Mouse (Mus musculus) forebrain, embryonic 16.5 days (tissue): ENCODE results near the gene Ust. TPM values are rescaled to one million over a fixed set of nuclear protein-coding genes. Genes with fewer than 3 reads are reported as not detected.

Experiments
- ATAC-seq: fragments of 200-750 bp; cut with Nextera tagmentation; 2 replicates; pipeline ENCODE4 v1.8.0; 2017; ENCODE audit warnings: mild to moderate bottlenecking, moderate library complexity
- H3K27ac ChIP-seq: fragments of 300-500 bp; sonication (generic); 2 replicates; pipeline ENCODE4 v1.5.1; 2014; ENCODE audit warnings: low read length, control low read depth
- H3K27me3 ChIP-seq: fragments of 300-500 bp; sonication (generic); replicated peaks from 2 replicates; pipeline ENCODE4 v1.6.1; 2014; ENCODE audit warnings: low read length; ENCODE audit not compliant: control insufficient read depth, insufficient read depth
- H3K36me3 ChIP-seq: fragments of 300-500 bp; sonication (generic); 2 replicates; pipeline ENCODE4 v1.6.1; 2014; ENCODE audit not compliant: control insufficient read depth, insufficient read depth
- H3K4me1 ChIP-seq: fragments of 300-500 bp; sonication (generic); replicated peaks from 2 replicates; pipeline ENCODE4 v1.6.1; 2014; ENCODE audit warnings: low read length; ENCODE audit not compliant: control insufficient read depth, insufficient read depth
- H3K4me2 ChIP-seq: fragments of 300-500 bp; sonication (generic); 2 replicates; pipeline ENCODE4 v1.6.1; 2014; ENCODE audit warnings: mild to moderate bottlenecking, low read length, control low read depth
- H3K4me3 ChIP-seq: fragments of 300-500 bp; sonication (generic); replicated peaks from 2 replicates; pipeline ENCODE4 v1.5.1; 2014; ENCODE audit warnings: mild to moderate bottlenecking, low read length, control low read depth
- H3K9ac ChIP-seq: fragments of 300-500 bp; sonication (generic); replicated peaks from 2 replicates; pipeline ENCODE4 v1.6.1; 2014; ENCODE audit warnings: low read depth, low read length, control low read depth
- H3K9me3 ChIP-seq: fragments of 300-500 bp; sonication (generic); 2 replicates; pipeline ENCODE4 v1.6.1; 2016; ENCODE audit warnings: low read length; ENCODE audit not compliant: control insufficient read depth
- WGBS: fragments of 180-500 bp; shearing (Covaris S2); extraction: QIAGEN DNeasy Blood & Tissue Kit; methylation state at CpG from one replicate; pipeline ENCODE4 v1.1.7; 2014; 5-methylcytosine and 5-hydroxymethylcytosine counted together
- polyA plus RNA-seq: library from polyadenylated mRNA; unstranded; fragments of >200 nt; fragmentation: Nextera tagmentation; extraction: Ambion mirVana; gene quantifications from 2 replicates; pipeline ENCODE4 v1.2.1, GENCODE M21; 2015

Ust gene
- polyA plus RNA-seq, 1 experiment from 2014 or later: 6.3 TPM

DNA sequence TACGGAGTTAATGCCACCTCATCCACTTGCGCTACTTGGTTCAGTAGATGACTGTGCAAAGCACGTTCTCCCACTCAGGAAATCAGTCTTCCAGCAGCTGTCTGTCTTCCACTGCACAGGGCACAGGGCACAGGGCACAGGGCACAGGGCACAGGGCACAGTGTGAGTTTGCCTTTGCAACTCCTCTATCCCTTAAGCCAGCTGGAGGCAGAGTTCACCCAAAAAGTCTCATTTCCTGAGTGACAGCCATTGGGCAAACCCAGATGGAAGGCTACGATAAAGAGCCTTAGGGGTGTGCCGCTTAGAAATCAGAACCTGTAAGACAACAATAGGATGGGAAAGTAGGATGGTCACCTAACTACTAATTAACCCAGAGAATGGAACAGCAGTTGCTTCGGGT is 322.9 kb downstream of the Ust start:
- no peak overlapping the region for H3K4me3 ChIP-seq
- ATAC-seq: peak; percentile 13
- no peaks in the 10 kb centered on the region for H3K4me1 ChIP-seq
- no peak overlapping the region for H3K27ac ChIP-seq
- no peak overlapping the region for H3K4me2 ChIP-seq
- H3K36me3 ChIP-seq: no peaks in the 10 kb centered on the region
- no peak overlapping the region for H3K9ac ChIP-seq
- WGBS: 57% methylated on average over 6 of the region's 6 CpGs
- no peaks in the 10 kb centered on the region for H3K27me3 ChIP-seq
- no peaks in the 10 kb centered on the region for H3K9me3 ChIP-seq

DNA sequence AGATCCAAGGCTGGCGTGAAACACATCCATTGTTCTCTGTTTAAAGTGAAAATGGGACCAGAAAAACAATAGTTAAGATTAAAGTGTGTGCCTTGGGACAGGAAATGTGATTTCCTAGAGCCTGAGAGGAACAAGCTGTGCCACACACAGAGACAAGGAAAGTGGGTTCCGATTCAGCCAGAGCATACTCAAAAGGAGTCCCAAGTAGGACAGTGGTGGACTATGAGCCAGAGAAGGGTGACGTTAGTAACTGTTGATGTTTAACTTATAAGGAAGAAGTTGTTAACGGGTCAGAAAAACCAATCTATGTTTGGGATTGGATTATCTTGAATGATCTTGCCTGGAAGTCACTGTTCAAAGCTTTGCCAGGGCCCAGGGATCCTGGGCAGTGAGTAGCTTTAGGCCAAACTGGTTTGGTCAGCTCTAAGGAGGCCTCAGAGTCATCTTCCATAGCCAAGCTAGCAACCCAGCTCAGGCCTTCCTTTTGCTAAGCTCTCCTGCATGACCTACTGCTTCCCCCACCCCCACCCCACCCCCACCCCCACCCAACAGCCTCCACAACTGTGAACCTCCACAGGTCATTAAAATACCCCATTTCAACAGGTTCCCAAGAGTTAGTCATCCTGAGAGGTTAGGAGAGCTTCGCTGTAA is 329.2 kb downstream of the Ust start:
- no peaks in the 10 kb centered on the region for H3K4me1 ChIP-seq
- ATAC-seq: no peak
- no peaks in the 10 kb centered on the region for H3K9me3 ChIP-seq
- no peak overlapping the region for H3K4me2 ChIP-seq
- no peak overlapping the region for H3K27ac ChIP-seq
- H3K9ac ChIP-seq: no peak overlapping the region
- no peak overlapping the region for H3K4me3 ChIP-seq
- no peaks in the 10 kb centered on the region for H3K36me3 ChIP-seq
- WGBS: 89% methylated on average over 5 of the region's 5 CpGs
- H3K27me3 ChIP-seq: no peaks in the 10 kb centered on the region

DNA sequence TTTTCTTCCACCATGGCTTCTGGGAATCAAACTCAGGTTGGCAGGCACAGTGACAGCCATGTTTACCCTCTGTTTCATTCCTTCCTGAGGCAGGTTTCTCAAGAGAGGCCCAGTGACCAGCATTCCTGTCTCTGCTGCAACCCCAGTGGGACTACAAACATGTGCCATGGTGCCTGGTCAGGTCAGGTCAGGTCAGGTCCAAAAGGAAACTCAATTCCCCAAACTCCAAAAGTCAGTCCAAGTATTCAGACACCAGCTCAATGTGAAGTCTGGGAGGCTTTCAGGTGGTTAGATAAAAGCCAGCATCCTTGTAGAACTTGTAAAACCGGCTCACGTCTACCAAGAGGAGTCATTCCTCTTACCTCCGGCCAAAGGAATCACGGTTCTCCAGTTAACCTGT is 333.0 kb downstream of the Ust start:
- H3K9ac ChIP-seq: no peak overlapping the region
- no peak overlapping the region for H3K4me2 ChIP-seq
- no peak overlapping the region for H3K4me3 ChIP-seq
- no peaks in the 10 kb centered on the region for H3K4me1 ChIP-seq
- H3K27me3 ChIP-seq: no peaks in the 10 kb centered on the region
- H3K36me3 ChIP-seq: no peaks in the 10 kb centered on the region
- H3K9me3 ChIP-seq: no peaks in the 10 kb centered on the region
- WGBS: 91% methylated on average over 4 of the region's 4 CpGs
- no peak for ATAC-seq
- H3K27ac ChIP-seq: no peak overlapping the region

DNA sequence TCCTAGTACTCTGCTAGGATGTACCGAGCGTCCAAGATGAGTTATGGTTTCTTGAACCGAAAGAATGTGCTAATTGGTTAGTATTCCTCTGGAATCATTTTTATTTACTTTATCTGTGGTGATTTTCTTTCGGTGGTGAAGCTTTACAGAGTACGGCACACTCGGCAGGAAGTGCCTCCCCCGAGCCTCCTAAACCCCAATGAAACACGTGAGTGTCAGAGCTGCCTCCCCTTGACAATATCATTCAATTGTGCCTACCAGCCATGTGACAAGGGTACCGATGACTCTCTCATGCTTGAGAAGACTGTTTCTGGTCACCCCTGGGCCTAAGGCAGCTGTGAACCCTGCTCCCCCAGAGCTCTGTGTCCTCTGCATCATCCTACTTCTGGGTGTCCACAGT is 333.9 kb downstream of the Ust start:
- Histone ChIP-seq H3K27ac (no peak overlapping the region), H3K4me1 (no peaks in the 10 kb centered on the region), H3K27me3 (no peaks in the 10 kb centered on the region), H3K4me2 (no peak overlapping the region), H3K9ac (no peak overlapping the region), H3K36me3 (no peaks in the 10 kb centered on the region), H3K4me3 (no peak overlapping the region), H3K9me3 (no peaks in the 10 kb centered on the region)
- no peak for ATAC-seq
- 83% methylated on average over 9 of the region's 9 CpGs for WGBS

DNA sequence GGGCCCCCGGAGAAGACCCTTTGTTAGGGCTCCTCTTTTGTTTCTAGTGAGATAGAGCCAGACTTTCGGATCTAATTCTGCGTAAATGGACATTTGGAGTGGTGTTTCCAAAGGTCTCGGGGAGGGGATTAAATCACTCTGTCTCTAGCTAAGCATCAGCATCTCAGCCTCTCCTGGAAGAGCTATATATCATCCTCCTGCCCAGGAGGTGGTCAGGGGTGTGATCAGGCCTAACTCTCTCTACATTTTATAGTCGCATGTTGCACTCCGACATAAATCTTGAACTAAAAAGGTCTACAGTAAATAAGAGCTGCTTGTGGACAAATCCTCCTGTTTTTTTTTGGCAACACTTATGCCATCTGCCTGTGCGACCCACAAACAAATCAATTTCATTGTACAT is 335.5 kb downstream of the Ust start:
- Histone ChIP-seq H3K27ac (no peak overlapping the region), H3K4me2 (no peak overlapping the region), H3K27me3 (no peaks in the 10 kb centered on the region), H3K4me1 (no peaks in the 10 kb centered on the region), H3K4me3 (no peak overlapping the region), H3K9ac (no peak overlapping the region), H3K36me3 (no peaks in the 10 kb centered on the region), H3K9me3 (no peaks in the 10 kb centered on the region)
- ATAC-seq: no peak
- WGBS: 77% methylated on average over 7 of the region's 7 CpGs

DNA sequence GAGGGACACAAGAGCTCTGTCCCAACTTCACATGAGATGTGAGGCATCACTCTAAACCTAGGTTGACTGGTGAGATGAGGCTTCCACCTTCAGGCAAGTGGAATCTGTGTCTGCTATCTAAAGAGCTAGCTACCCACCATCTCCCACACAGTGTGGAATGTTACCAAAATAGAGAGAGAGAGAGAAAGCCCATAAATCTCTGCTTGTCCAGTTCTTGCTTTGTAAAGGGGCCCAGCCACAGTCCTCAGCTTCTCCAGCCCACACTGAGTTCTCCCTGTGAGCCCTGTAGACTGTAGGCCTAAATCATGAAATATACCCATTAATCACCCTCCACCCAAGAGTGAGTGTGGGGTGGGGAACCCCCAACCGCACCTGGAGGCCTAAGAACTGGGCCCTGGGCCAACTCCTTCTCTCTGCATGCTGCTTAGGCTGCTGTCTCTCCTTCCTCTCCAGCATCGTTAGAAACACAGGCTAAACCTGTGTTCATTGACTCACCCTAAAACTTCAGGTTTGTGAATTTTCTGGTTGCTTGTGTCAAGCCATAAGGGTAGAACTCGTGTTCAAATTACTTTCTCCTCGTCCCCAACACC is 336.9 kb downstream of the Ust start:
- Histone ChIP-seq H3K27ac (no peak overlapping the region), H3K27me3 (no peaks in the 10 kb centered on the region), H3K9ac (no peak overlapping the region), H3K36me3 (no peaks in the 10 kb centered on the region), H3K4me1 (peaks cover 4% of the 10 kb centered on the region; the same call in 1 of the 2 replicates), H3K9me3 (no peaks in the 10 kb centered on the region), H3K4me3 (no peak overlapping the region), H3K4me2 (no peak overlapping the region)
- 73% methylated on average over 4 of the region's 4 CpGs for WGBS
- ATAC-seq: no peak

DNA sequence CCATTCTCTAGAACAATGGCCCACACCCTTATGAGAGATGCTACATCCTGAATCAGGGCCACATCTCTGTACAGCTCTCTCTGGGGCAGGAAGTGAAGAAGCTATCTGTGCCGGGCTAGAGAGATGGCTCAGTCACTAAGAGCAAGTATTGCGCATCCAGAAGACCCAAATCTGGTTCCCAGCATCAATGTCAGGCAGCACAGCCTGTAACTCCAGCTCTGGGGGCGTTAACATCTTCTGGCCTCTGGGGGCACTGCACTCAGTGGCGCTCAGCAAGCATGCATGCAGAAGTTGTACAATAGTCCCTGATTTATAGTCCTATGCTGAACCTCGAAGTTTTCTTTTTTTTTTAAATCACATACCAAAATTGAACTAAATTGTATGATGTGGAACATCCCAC is 341.0 kb downstream of the Ust start:
- peaks cover 7% of the 10 kb centered on the region for H3K4me1 ChIP-seq
- no peak overlapping the region for H3K4me2 ChIP-seq
- WGBS: 83% methylated on average over 5 of the region's 5 CpGs
- no peak overlapping the region for H3K4me3 ChIP-seq
- no peaks in the 10 kb centered on the region for H3K27me3 ChIP-seq
- H3K9ac ChIP-seq: no peak overlapping the region
- no peak overlapping the region for H3K27ac ChIP-seq
- H3K36me3 ChIP-seq: no peaks in the 10 kb centered on the region
- no peaks in the 10 kb centered on the region for H3K9me3 ChIP-seq
- ATAC-seq: no peak

DNA sequence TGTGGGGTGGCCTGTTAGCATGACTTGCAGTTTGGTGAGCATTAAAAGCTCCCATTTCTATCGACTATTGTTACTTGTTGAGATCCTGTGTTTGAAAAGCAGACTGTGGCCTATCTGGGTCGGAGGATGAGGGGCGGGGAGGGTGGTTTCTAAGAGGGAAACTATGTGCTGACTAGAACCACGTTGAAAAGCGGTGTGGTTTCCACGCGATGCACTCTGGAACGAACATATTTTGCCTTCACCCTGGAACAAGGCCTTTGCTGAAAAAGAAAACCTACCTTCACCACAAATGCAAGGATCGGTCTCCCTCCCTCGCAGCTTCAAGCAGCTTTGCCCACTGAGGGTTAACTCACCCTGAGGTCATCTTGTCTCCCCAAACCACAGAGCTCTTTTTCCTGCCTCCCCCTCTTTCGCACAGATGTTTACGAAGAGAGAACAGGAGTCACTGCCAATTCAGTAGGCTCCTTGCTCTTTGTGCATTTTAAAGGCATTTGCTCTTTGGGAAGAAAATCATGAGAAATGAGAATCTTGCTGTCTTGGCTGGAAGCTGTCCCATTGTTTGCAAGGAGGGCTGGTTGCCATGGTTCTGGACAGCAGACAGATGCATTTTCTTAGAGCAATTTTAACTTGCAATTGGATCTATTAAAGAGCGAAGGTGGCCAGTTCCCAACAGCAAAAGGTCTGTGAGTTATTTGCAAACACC is 342.1 kb downstream of the Ust start:
- Histone ChIP-seq H3K4me2 (no peak overlapping the region), H3K9me3 (no peaks in the 10 kb centered on the region), H3K4me1 (peaks cover 7% of the 10 kb centered on the region), H3K36me3 (no peaks in the 10 kb centered on the region), H3K27me3 (no peaks in the 10 kb centered on the region), H3K4me3 (no peak overlapping the region), H3K27ac (0 out of 2 replicates have a peak overlapping the region, but pooled peaks have one; percentile 11), H3K9ac (no peak overlapping the region)
- peak; percentile 33; the same call in 1 of the 2 replicates for ATAC-seq
- 54% methylated on average over 13 of the region's 13 CpGs for WGBS

DNA sequence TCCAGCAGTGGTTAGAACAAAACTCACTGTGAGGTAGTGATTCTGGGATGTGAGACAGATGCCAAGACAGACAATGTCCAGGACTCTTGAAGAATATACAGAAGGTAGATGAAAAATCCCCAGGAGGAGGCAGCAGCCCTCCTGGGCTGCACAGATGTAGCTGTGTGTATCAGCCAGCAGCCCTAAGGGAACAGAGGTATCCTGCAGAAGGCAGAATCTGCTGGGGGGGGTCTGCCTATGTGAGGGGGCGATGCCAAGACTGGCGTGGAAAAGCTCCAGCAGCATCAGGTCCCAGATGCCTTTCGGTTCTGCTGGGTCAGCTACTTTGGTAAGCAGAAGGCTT is 342.6 kb downstream of the Ust start:
- Histone ChIP-seq H3K4me3 (no peak overlapping the region), H3K27ac (no peak overlapping the region), H3K9ac (no peak overlapping the region), H3K4me1 (peaks cover 7% of the 10 kb centered on the region), H3K4me2 (no peak overlapping the region), H3K9me3 (no peaks in the 10 kb centered on the region), H3K27me3 (no peaks in the 10 kb centered on the region), H3K36me3 (no peaks in the 10 kb centered on the region)
- 0 out of 2 replicates have a peak, but pooled peaks have one; percentile 4 for ATAC-seq
- 58% methylated on average over 3 of the region's 3 CpGs for WGBS
